Mouse (Mus musculus) frontal cortex, adult (tissue): ENCODE data around the gene Iars.

Experiments
- ATAC-seq: cut with Nextera tagmentation; 2 replicates; pipeline ENCODE4 v1.9.2; 2017; ENCODE audit warnings: mild to moderate bottlenecking, moderate library complexity, mixed read lengths; ENCODE audit not compliant: low TSS enrichment

The Iars gene

GRCm38 (mm10) chr13:49681351-49682232 is at the start of gene Iars:
Iars (plus strand) TSS chr13:49682100.
- ATAC-seq, result peak; percentile 100

GRCm38 (mm10) chr13:49639965-49640364 is 41.9 kb upstream of the Iars start:
- no peak for ATAC-seq

- ATAC-seq, result no peak
These were observed 39.2 kb upstream of the Iars start for GRCm38 (mm10) chr13:49642650-49643049.

GRCm38 (mm10) chr13:49643669-49644362 is 38.1 kb upstream of the Iars start:
- no peak for ATAC-seq

GRCm38 (mm10) chr13:49644731-49645529 is 37.0 kb upstream of the Iars start:
- peak; percentile 89 for ATAC-seq

GRCm38 (mm10) chr13:49646019-49646418 is 35.9 kb upstream of the Iars start:
- no peak for ATAC-seq

- ATAC-seq, result no peak
These were observed 30.8 kb upstream of the Iars start for GRCm38 (mm10) chr13:49651136-49651535.

GRCm38 (mm10) chr13:49651781-49652351 is 30.0 kb upstream of the Iars start:
- no peak for ATAC-seq

- peak; percentile 99 for ATAC-seq
These were observed 29.3 kb upstream of the Iars start, which contains the start of the genes Cenpp and Nol8 for GRCm38 (mm10) chr13:49652481-49653179. Cenpp (minus strand) TSS chr13:49652785. Nol8 (plus strand) TSS chr13:49653078.

- ATAC-seq, result peak; percentile 81
These were observed 28.7 kb upstream of the Iars start for GRCm38 (mm10) chr13:49653180-49653541.

- ATAC-seq, result no peak
These were observed 4.1 kb upstream of the Iars start for GRCm38 (mm10) chr13:49677793-49678192.

- ATAC-seq, result peak; percentile 60; the same call in 1 of the 2 replicates
These were observed 440 bp downstream of the Iars start for GRCm38 (mm10) chr13:49682233-49682846.

- no peak for ATAC-seq
These were observed 2.4 kb downstream of the Iars start for GRCm38 (mm10) chr13:49684266-49684665.

GRCm38 (mm10) chr13:49691056-49691455 is 9.2 kb downstream of the Iars start:
- ATAC-seq, result no peak

- no peak for ATAC-seq
These were observed 21.4 kb downstream of the Iars start for GRCm38 (mm10) chr13:49703216-49703779.

GRCm38 (mm10) chr13:49706032-49706690 is 24.3 kb downstream of the Iars start:
- ATAC-seq, result no peak

GRCm38 (mm10) chr13:49708311-49708710 is 26.4 kb downstream of the Iars start:
- ATAC-seq, result no peak

GRCm38 (mm10) chr13:49712047-49712721 is 30.3 kb downstream of the Iars start:
- no peak for ATAC-seq

GRCm38 (mm10) chr13:49719310-49719709 is 37.4 kb downstream of the Iars start:
- ATAC-seq, result no peak
